Mouse (Mus musculus) liver, embryonic 14.5 days (tissue): ENCODE data around the gene Thbd. TPM values are rescaled to one million over a fixed set of nuclear protein-coding genes. Genes with fewer than 3 reads are reported as not detected.

Source experiments
- ATAC-seq: fragments of 200-750 bp; cut with Nextera tagmentation; 2 replicates; pipeline ENCODE4 v1.8.0; 2017; ENCODE audit warnings: moderate number of reproducible peaks, mild to moderate bottlenecking, moderate library complexity; ENCODE audit not compliant: insufficient read depth
- DNase-seq, 3 experiments: peaks; one replicate each; pipeline ENCODE4 v3.0.0-alpha.2; 2012 to 2013; ENCODE audit warnings: low read depth in 3 of 3, low spot score in 3 of 3
- H3K27ac ChIP-seq: fragments of 300-500 bp; sonication (generic); 2 replicates; pipeline ENCODE4 v1.5.1; 2014; ENCODE audit warnings: moderate library complexity, mild to moderate bottlenecking, control low read depth, inconsistent platforms
- H3K27me3 ChIP-seq: fragments of 300-500 bp; sonication (generic); 2 replicates; pipeline ENCODE4 v1.6.1; 2014; ENCODE audit warnings: mild to moderate bottlenecking, low read length, moderate library complexity; ENCODE audit not compliant: control insufficient read depth, insufficient read depth
- H3K36me3 ChIP-seq: fragments of 300-500 bp; sonication (generic); replicated peaks from 2 replicates; pipeline ENCODE4 v1.6.1; 2014; ENCODE audit warnings: low read depth; ENCODE audit not compliant: control insufficient read depth, insufficient read depth
- H3K4me1 ChIP-seq, 2 experiments: fragments of 200-500 bp in 1 of 2; fragments of 300-500 bp in 1 of 2; sonication (generic) in 1 of 2; replicated peaks; 2 replicates each; pipeline ENCODE4 v1.6.1; 2012 to 2014; ENCODE audit warnings: antibody characterized with exemption in 1 of 2, inconsistent platforms in 1 of 2, low read length in 1 of 2; ENCODE audit not compliant: control insufficient read depth in 2 of 2, insufficient read depth in 2 of 2
- H3K4me2 ChIP-seq: fragments of 300-500 bp; sonication (generic); 2 replicates; pipeline ENCODE4 v1.6.1; 2014; ENCODE audit warnings: low read depth, mild to moderate bottlenecking, control low read depth, moderate library complexity
- H3K4me3 ChIP-seq, 2 experiments: fragments of 200-500 bp in 1 of 2; fragments of 300-500 bp in 1 of 2; sonication (generic) in 1 of 2; 2 replicates each; pipeline ENCODE4 v1.5.1; 2012 to 2014; ENCODE audit warnings: low read depth in 2 of 2, low read length in 2 of 2, mild to moderate bottlenecking in 2 of 2, control low read depth in 1 of 2, inconsistent platforms in 1 of 2, moderate library complexity in 1 of 2; ENCODE audit not compliant: insufficient read depth in 1 of 2
- H3K9ac ChIP-seq: fragments of 300-500 bp; sonication (generic); replicated peaks from 2 replicates; pipeline ENCODE4 v1.6.1; 2014; ENCODE audit warnings: mild to moderate bottlenecking, control low read depth, moderate library complexity
- H3K9me3 ChIP-seq: fragments of 300-500 bp; sonication (generic); 2 replicates; pipeline ENCODE4 v1.6.1; 2016; ENCODE audit warnings: low read length, mixed read lengths; ENCODE audit not compliant: control insufficient read depth
- CTCF ChIP-seq: IDR thresholded peaks from 2 replicates; pipeline ENCODE4 v1.5.1; 2016; ENCODE audit warnings: antibody characterized with exemption, low read depth, control low read depth
- EP300 ChIP-seq: IDR thresholded peaks from 2 replicates; pipeline ENCODE4 v1.6.1; 2016; ENCODE audit warnings: antibody characterized with exemption, low read depth
- WGBS: fragments of 180-500 bp; shearing (Covaris S2); extraction: QIAGEN DNeasy Blood & Tissue Kit; methylation state at CpG from one replicate; pipeline ENCODE4 v1.1.7; 2014; ENCODE audit not compliant: insufficient replicate concordance; 5-methylcytosine and 5-hydroxymethylcytosine counted together
- polyA plus RNA-seq, 2 experiments: library from polyadenylated mRNA; depleted of rRNA in 1 of 2; stranded (reverse) in 1 of 2; unstranded in 1 of 2; fragments of >200 nt; fragmentation: Nextera tagmentation in 1 of 2; extraction: Ambion mirVana in 1 of 2; gene quantifications; 2 replicates each; pipeline versions ENCODE4 v1.2.1 to v1.2.3; 2012 to 2014

The Thbd gene
- polyA plus RNA-seq, 2 experiments: 0.74 to 0.95 TPM

- no peak for DNase-seq
- H3K9ac ChIP-seq: no peak overlapping the region
- 10% methylated on average over 34 of the region's 34 CpGs for whole genome bisulfite sequencing
- H3K4me3 ChIP-seq: peak overlapping the region; percentile 34 to 39
- no peak for ATAC-seq
- no peak overlapping the region for H3K27ac ChIP-seq
- H3K4me1 ChIP-seq: peaks cover 0 to 3% of the 10 kb centered on the region in 2 experiments; a peak in 1 of 4 replicates
- H3K9me3 ChIP-seq: no peaks in the 10 kb centered on the region
- H3K27me3 ChIP-seq: peaks cover 14% of the 10 kb centered on the region
- peak overlapping the region; percentile 57 for H3K4me2 ChIP-seq
- TF ChIP-seq CTCF (peak; percentile 36), EP300 (no peak)
- no peaks in the 10 kb centered on the region for H3K36me3 ChIP-seq
These were observed 1.6 kb downstream of the Thbd start for GRCm38 (mm10) chr2:148406160-148406970.

GRCm38 (mm10) chr2:148404906-148405305 lies 3.1 kb downstream of the Thbd start:
- H3K9me3 ChIP-seq: no peaks in the 10 kb centered on the region
- H3K27me3 ChIP-seq: peaks cover 14% of the 10 kb centered on the region
- ATAC-seq: no peak
- peaks cover 0 to 3% of the 10 kb centered on the region in 2 experiments; a peak in 1 of 4 replicates for H3K4me1 ChIP-seq
- TF ChIP-seq CTCF: no peak
- no peak for TF ChIP-seq EP300
- 40% methylated on average over 5 of the region's 5 CpGs for WGBS
- H3K9ac ChIP-seq: no peak overlapping the region
- no peak for DNase-seq
- no peak overlapping the region for H3K4me2 ChIP-seq
- H3K36me3 ChIP-seq: no peaks in the 10 kb centered on the region
- H3K27ac ChIP-seq: no peak overlapping the region
- H3K4me3 ChIP-seq: no peak overlapping the region

GRCm38 (mm10) chr2:148402227-148402626 lies 5.8 kb downstream of the Thbd start:
- no peak overlapping the region for H3K4me2 ChIP-seq
- no peaks in the 10 kb centered on the region for H3K36me3 ChIP-seq
- no peak overlapping the region for H3K4me3 ChIP-seq
- ATAC-seq (no peak), DNase-seq (no peak)
- peaks cover 14% of the 10 kb centered on the region for H3K27me3 ChIP-seq
- H3K9me3 ChIP-seq: no peaks in the 10 kb centered on the region
- H3K9ac ChIP-seq: no peak overlapping the region
- H3K4me1 ChIP-seq: no peaks in the 10 kb centered on the region
- 61% methylated on average over 1 of the region's 1 CpGs for WGBS
- H3K27ac ChIP-seq: no peak overlapping the region
- TF ChIP-seq EP300 (no peak), CTCF (no peak)

- no peak overlapping the region for H3K4me3 ChIP-seq
- no peak overlapping the region for H3K9ac ChIP-seq
- H3K4me2 ChIP-seq: no peak overlapping the region
- H3K27me3 ChIP-seq: peaks cover 13% of the 10 kb centered on the region
- H3K27ac ChIP-seq: no peak overlapping the region
- 67% methylated on average over 5 of the region's 5 CpGs for WGBS
- TF ChIP-seq EP300: no peak
- no peak for TF ChIP-seq CTCF
- no peaks in the 10 kb centered on the region for H3K36me3 ChIP-seq
- no peaks in the 10 kb centered on the region for H3K4me1 ChIP-seq
- DNase-seq (no peak), ATAC-seq (no peak)
- H3K9me3 ChIP-seq: no peaks in the 10 kb centered on the region
These were observed 8.9 kb downstream of the Thbd start for GRCm38 (mm10) chr2:148398901-148399685.

- TF ChIP-seq CTCF (no peak), EP300 (no peak)
- H3K4me1 ChIP-seq: no peaks in the 10 kb centered on the region
- H3K36me3 ChIP-seq: no peaks in the 10 kb centered on the region
- H3K9ac ChIP-seq: no peak overlapping the region
- 63% methylated on average over 1 of the region's 1 CpGs for WGBS
- H3K9me3 ChIP-seq: no peaks in the 10 kb centered on the region
- ATAC-seq: no peak
- no peak overlapping the region for H3K4me3 ChIP-seq
- H3K4me2 ChIP-seq: no peak overlapping the region
- peaks cover 13% of the 10 kb centered on the region for H3K27me3 ChIP-seq
- no peak for DNase-seq
- no peak overlapping the region for H3K27ac ChIP-seq
These were observed 10.2 kb downstream of the Thbd start for GRCm38 (mm10) chr2:148397784-148398100.
